Mouse (Mus musculus) fibroblast of lung, adult 2 months (primary cell): Measurements from ENCODE around the gene Catip.

ENCODE experiments used
- DNase-seq: peaks from one replicate; pipeline ENCODE4 v3.0.0-alpha.2; 2011; ENCODE audit warnings: low read depth

Catip gene

GRCm38 (mm10) chr1:74343161-74343560 is 18.7 kb upstream of the Catip start:
- DNase-seq = no peak

GRCm38 (mm10) chr1:74344163-74344916 is 17.6 kb upstream of the Catip start:
- no peak for DNase-seq

- no peak for DNase-seq
These were observed 10.6 kb upstream of the Catip start for GRCm38 (mm10) chr1:74351185-74351769.

GRCm38 (mm10) chr1:74352532-74353096 is 9.3 kb upstream of the Catip start:
- peak; percentile 66 for DNase-seq

GRCm38 (mm10) chr1:74353453-74354229 is 8.3 kb upstream of the Catip start:
- DNase-seq = no peak

GRCm38 (mm10) chr1:74357531-74357930 is 4.4 kb upstream of the Catip start:
- no peak for DNase-seq

- DNase-seq = no peak
These were observed 1.9 kb upstream of the Catip start for GRCm38 (mm10) chr1:74359952-74360517.

GRCm38 (mm10) chr1:74362325-74363229 is 669 bp downstream of the Catip start:
- DNase-seq = no peak

- DNase-seq = no peak
These were observed 1.5 kb downstream of the Catip start for GRCm38 (mm10) chr1:74363437-74363836.

- no peak for DNase-seq
These were observed 2.4 kb downstream of the Catip start for GRCm38 (mm10) chr1:74364270-74364669.

- DNase-seq = no peak
These were observed 6.2 kb downstream of the Catip start for GRCm38 (mm10) chr1:74367886-74368645.

GRCm38 (mm10) chr1:74370040-74370439 is 8.1 kb downstream of the Catip start:
- no peak for DNase-seq

GRCm38 (mm10) chr1:74373372-74373771 is 11.5 kb downstream of the Catip start:
- no peak for DNase-seq

- no peak for DNase-seq
These were observed 13.1 kb downstream of the Catip start, which contains the start of gene Slc11a1 for GRCm38 (mm10) chr1:74374980-74375379. Gene Slc11a1 (plus strand): TSS chr1:74375195.

GRCm38 (mm10) chr1:74375561-74375960 is 13.7 kb downstream of the Catip start:
- DNase-seq = no peak

GRCm38 (mm10) chr1:74376396-74376795 is 14.5 kb downstream of the Catip start:
- DNase-seq = no peak

GRCm38 (mm10) chr1:74379058-74379504 is 17.2 kb downstream of the Catip start:
- no peak for DNase-seq

- DNase-seq = no peak
These were observed 18.6 kb downstream of the Catip start for GRCm38 (mm10) chr1:74380484-74380883.

- DNase-seq = no peak
These were observed 19.7 kb downstream of the Catip start for GRCm38 (mm10) chr1:74381588-74382021.

- no peak for DNase-seq
These were observed 21.5 kb downstream of the Catip start for GRCm38 (mm10) chr1:74383385-74383784.
